Mouse (Mus musculus) left cerebral cortex, adult 2 months (tissue): Measurements from ENCODE around the gene Washc1. TPM values are rescaled to one million over a fixed set of nuclear protein-coding genes. Genes with fewer than 3 reads are reported as not detected.

Experiments used
- DNase-seq, 2 experiments: peaks; one replicate each; pipeline ENCODE4 v3.0.0; 2021 to 2022; ENCODE audit warnings: low spot score in 2 of 2, mixed read lengths in 1 of 2; ENCODE audit errors: extremely low spot score in 1 of 2
- H3K27ac ChIP-seq: fragments of 200-600 bp; 2 replicates; pipeline ENCODE4 v1.8.1; 2022
- H3K4me3 ChIP-seq: fragments of 200-600 bp; 2 replicates; pipeline ENCODE4 v1.8.1; 2022
- CTCF ChIP-seq: fragments of 200-600 bp; IDR thresholded peaks from 2 replicates; pipeline ENCODE4 v1.8.1; 2022; ENCODE audit warnings: antibody characterized with exemption, mild to moderate bottlenecking, moderate library complexity
- intact Hi-C: fragments of 180-260 bp; cut with DNase I; formaldehyde crosslinking; loops from one replicate; pipeline ENCODE4 v1.15.1; 2025
- total RNA-seq, 2 experiments: library from RNA; stranded (reverse); gene quantifications; 2 replicates each; pipeline ENCODE4 v1.2.3; 2021

The Washc1 gene
- total RNA-seq, 2 experiments from 2014 or later = 39.2 to 46.2 TPM

DNA sequence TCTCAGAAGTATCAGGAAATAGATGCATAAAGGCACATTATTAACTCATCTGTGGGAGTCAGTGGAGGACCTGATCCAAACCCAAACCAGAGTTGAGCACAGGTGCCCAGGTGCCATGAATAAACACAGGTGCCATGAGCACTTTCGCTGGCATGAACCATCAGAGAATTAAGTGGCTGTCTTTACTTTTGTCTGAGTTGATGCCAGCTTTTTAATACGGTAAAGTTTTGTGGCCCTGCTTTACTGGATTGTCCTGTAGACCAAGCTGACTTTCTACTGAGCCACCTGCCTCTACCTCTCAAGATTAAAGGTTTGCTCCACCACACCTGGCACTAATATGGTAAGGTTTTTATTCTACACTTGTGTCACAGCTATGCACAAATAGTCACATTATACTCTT lies 19.3 kb upstream of the Washc1 start:
- Histone ChIP-seq H3K4me3 (no peak overlapping the region), H3K27ac (no peak overlapping the region)
- no peak for TF ChIP-seq CTCF
- no peak for DNase-seq
- intact Hi-C loops = no loop called here

DNA sequence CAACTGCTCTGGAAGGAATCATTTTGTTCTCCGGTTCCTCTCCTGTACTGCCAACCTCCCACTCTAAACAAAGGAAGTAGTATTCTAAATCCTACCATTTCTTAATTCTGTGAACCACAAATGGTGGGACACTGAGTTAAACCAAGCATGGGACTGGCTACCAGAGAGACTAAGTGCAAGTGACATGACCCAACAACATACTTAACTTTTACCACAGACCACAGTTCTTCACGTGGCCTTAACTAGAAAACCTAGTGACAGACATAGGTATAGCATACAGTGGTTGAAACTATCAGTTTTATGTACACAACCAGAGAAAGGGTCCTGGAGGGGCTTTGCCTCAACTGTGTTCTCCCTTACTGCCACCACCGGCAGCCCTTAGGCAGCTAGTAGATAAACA lies 18.7 kb upstream of the Washc1 start:
- TF ChIP-seq CTCF = no peak; the same call in 1 of the 2 replicates
- Histone ChIP-seq H3K27ac (no peak overlapping the region), H3K4me3 (no peak overlapping the region)
- intact Hi-C loops = no loop called here
- DNase-seq = no peak

DNA sequence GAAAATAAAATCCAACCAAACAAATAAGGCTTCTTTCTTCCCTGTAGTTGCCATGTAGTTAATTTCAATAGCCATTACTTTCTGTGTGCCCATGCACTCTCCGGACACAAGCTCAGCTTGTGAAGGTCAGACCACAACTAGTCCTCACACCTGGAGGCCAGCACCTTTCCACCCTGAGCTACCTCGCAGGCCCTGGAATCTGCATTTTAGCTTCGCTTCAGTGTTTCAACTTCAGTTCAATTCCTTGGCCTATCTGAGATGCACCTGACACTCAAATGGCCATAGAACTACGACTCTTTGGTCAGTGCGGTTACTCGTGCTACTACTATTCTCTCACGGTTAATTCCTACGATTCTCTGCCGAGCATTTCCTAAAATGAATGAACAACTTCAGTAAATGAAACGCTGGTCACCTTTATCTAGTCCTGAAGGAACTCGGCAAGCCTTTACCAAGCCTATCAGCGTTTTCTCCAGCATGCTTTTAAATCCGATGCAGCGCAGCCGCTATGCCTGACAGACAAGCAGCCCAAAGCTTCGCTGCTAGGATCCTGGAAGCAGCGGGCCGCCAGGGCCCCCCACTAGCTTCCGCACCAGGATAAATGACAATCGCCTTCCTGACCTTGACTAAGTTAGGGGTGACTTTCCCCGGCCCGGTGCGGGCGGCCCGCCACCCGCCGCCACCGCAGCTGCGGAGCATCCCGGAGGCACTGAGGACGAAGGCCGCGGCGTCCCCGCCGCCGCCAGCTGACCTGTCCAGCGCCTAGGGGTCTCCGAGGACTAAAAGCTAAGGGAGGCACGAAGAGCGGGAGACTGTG lies 10.6 kb upstream of the Washc1 start:
- Histone ChIP-seq H3K27ac (peak overlapping the region; percentile 97), H3K4me3 (peak overlapping the region; percentile 63)
- DNase-seq = no peak
- no peak for TF ChIP-seq CTCF
- intact Hi-C loops = loop anchor here (1.0 kb wide), 1 partner anchor 23 kb away; the partner anchor contains the start of gene Ankrd12

DNA sequence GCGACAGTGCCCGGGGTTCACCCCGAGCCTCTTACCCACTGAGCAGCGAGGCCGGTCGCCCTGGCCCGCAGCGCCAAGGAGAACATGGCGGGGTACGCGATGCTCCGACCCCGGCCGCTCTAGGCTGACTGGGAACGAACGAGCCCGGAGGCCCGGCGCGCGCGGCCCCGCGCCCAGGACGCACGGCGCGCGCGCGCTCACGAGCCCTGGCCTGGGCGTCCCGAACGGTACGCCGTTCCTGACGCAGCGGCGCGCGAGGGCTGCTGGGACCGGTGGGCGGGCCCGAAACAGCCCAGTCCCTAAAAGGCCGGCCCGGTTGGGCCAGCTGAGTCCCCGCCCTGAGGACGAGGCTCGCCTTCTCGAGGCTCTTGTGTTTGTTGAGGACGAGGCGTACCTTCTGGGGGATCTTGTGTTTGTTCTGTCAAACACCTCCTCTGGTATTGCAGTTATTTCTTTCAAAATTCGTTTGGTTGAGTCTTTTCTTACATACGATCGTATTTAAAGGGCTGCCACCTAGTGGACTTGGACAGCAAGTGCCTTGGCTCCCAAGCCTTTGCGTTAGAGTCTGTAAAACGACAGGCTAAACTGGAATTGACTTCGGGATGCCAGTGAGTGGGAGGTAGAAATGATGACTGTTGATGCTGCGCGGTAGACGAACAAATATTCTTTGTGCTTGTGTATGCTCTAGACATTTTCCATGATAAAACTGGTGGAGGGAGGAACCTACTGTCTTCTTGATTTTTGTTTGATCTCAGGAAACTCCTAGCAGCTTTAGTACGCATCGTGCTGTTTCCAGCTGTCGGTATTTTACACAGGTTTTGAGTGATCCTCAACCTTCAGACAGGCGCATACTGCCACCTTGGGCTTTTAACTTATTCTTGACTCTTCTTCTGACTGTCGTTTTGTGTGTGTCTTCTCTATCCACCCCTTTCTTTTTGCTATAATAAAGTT lies 9.7 kb upstream of the Washc1 start, which contains the start of gene Ndufv2:
Gene Ndufv2 (minus strand): TSS at position 180 of the 951 bp plus-strand sequence.
- intact Hi-C loops = loop anchor here (1.0 kb wide), 1 partner anchor 24 kb away; the partner anchor contains the start of gene Ankrd12
- Histone ChIP-seq H3K4me3 (peak within 1 kb of the TSS; percentile 63), H3K27ac (peak within 1 kb of the TSS; percentile 97)
- peak; percentile 87 for TF ChIP-seq CTCF
- peak; percentile 87 to 92 for DNase-seq

DNA sequence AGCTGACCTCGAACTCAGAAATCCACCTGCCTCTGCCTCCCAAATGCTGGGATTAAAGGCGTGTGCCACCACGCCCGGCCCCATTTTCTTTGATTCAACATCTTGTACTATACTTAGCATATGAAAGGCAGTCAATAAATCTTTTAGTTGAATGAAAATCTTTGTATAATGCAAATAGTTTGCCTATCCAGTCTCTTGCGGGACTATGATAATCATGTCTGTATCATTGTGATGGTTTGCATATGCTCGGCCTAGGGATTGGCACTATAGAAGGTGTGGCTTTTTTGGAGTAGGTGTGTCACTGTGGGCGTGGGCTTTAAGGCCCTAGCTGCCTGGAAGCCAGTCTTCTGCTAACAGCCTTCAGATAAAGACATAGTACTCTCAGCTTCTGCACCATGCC lies 7.3 kb upstream of the Washc1 start:
- no peak for DNase-seq
- intact Hi-C loops = no loop called here
- no peak overlapping the region for H3K27ac ChIP-seq
- no peak for TF ChIP-seq CTCF
- no peak overlapping the region for H3K4me3 ChIP-seq

DNA sequence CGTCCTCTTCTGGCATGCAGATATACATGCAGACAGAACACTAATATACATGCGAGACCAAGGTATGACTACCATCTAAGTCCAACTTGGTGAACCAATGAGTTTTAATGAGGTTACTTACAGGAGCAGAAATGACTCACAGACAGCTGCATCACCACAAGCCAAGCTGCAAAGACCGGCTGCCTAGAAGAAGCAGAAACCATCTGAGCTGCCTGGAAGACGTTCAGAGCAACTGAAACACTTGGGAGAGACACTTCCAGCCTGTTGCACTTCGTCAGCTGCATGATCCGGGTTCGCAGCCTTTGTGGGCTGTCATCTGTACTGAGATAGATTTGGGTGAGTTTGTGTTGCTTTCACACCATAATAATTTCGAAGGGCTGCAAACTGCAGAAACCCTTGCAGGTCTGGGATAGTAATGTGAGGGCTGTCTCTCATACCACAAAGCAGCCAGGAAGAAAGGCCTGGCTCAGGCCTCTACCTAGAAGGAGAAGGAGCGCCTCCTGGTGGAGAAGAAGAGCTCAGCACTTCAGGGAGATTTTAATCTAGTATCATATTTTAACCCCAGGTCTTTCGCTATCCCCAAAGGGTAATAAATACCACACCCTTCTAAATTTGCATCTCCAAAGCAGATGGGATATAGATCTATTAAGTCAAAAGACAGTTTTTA lies 4.6 kb upstream of the Washc1 start:
- peak in 1 of 2 experiments; percentile 44 for DNase-seq
- peak; percentile 93 for TF ChIP-seq CTCF
- intact Hi-C loops = loop anchor here (5.0 kb wide), 1 partner anchor 234 kb away; no protein-coding TSS in a partner anchor
- Histone ChIP-seq H3K4me3 (no peak overlapping the region), H3K27ac (no peak overlapping the region)

DNA sequence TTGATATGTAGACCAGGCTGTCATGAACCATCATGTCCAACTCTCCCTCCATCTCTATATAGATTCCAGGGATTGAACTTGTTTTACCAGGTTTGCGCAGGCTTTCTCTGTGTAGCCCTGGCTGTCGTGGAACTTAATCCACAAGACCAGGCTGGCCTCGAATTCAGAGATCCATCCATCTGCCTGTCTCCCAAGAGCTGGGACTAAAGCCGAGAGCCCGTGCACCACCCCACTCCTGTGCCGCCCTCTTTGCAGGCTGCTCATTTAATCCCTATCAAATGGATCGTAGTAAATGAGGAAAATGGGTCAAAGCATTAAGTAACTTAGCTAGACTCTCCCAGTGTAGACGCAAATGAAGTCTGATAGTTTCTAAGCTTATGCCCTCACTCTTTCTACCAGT lies 3.9 kb upstream of the Washc1 start:
- intact Hi-C loops = loop anchor here (5.0 kb wide), 1 partner anchor 235 kb away; no protein-coding TSS in a partner anchor
- Histone ChIP-seq H3K4me3 (no peak overlapping the region), H3K27ac (no peak overlapping the region)
- TF ChIP-seq CTCF = no peak
- DNase-seq = no peak

DNA sequence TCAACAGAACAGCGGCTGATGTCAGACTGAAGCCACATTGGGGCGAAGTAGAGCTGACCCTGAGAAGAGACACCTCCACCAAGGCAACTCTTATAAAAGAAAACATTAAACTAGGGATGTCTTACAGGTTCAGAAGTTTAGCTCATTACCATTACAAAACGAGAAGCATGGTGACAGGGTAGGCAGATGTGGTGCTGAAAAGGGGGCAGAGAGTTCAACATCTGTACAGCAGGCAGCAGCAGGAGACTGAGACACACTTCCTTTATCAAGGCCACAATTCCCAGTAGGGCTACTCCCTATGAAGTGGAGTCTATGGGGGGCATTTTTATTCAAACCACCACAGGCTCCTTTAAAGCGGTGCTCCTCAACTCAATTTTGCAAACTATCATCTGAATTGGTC lies 3.1 kb upstream of the Washc1 start:
- no peak for TF ChIP-seq CTCF
- Histone ChIP-seq H3K27ac (no peak overlapping the region), H3K4me3 (no peak overlapping the region)
- no peak for DNase-seq
- intact Hi-C loops = loop anchor here (5.0 kb wide), 1 partner anchor 236 kb away; no protein-coding TSS in a partner anchor

DNA sequence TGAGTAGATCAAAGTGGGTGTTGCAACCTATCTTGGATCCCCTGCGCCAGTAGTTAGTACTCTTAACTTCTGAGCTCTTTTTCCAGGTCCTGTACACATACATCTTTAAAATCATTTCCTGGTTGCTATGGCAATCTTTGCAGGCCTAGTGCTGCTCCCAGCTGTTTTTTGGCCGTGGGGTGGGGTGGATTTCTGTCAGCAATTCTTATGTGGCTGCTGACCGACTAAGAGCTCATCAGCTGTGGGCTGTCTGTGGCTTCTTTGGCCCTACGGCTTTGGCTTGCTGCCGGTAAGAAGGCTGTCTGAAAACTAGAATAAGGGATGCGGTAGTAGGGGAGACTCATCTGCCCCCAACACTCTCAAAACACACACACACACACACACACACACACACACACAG lies 599 bp upstream of the Washc1 start:
- no peak for TF ChIP-seq CTCF
- no peak for DNase-seq
- Histone ChIP-seq H3K4me3 (peak overlapping the region; percentile 59; the same call in 1 of the 2 replicates), H3K27ac (no peak overlapping the region; the same call in 1 of the 2 replicates)
- intact Hi-C loops = no loop called here

DNA sequence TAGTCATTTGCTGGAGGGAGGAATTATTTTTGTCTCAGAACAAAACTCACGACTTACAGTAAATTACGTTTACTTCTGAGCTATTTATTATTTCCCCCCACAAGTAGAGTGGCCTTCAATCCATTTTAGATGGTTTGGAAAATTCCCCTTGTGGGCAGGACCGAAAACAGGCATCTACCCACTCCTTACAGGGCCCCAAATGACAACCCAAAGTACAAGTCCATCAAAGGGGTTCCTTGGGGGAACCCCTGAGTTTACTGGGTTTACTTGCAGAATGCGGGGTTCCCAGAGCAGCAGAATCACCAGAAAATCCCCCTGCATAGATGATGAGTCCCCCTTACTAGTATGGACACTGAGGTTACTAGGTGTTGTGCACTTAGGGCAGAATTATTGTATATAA lies 821 bp downstream of the Washc1 start:
- intact Hi-C loops = no loop called here
- peak overlapping the region; percentile 89; the same call in 1 of the 2 replicates for H3K27ac ChIP-seq
- DNase-seq = no peak
- TF ChIP-seq CTCF = no peak
- peak overlapping the region; percentile 59 for H3K4me3 ChIP-seq

DNA sequence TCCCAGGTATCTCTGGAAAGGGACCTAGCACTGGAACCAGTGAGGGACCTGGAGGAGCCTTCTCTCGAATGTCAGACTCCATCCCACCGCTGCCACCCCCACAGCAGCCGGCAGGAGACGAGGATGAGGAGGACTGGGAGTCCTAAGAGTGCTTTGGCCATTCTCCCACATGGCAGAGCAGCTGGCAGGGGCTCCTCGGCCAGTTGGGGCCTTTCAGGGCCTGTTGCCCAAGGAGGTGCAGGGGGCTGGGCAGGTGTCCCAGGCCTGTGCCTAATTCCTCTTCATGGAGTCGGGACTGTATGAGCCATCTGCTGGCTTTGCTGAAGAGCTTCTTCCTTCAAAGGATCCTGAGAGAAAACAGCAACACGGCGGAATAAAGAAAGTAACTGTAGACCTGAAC lies 7.6 kb downstream of the Washc1 start:
- no peak for TF ChIP-seq CTCF
- H3K27ac ChIP-seq = no peak overlapping the region
- no peak overlapping the region for H3K4me3 ChIP-seq
- intact Hi-C loops = no loop called here
- no peak for DNase-seq
